Mouse (Mus musculus): Measurements from ENCODE around the gene Thy1. TPM values are rescaled to one million over a fixed set of nuclear protein-coding genes. Genes with fewer than 3 reads are reported as not detected.

Thy1 gene
- 134 TPM for polyA plus RNA-seq (2017; shearing (Covaris generic))

DNA sequence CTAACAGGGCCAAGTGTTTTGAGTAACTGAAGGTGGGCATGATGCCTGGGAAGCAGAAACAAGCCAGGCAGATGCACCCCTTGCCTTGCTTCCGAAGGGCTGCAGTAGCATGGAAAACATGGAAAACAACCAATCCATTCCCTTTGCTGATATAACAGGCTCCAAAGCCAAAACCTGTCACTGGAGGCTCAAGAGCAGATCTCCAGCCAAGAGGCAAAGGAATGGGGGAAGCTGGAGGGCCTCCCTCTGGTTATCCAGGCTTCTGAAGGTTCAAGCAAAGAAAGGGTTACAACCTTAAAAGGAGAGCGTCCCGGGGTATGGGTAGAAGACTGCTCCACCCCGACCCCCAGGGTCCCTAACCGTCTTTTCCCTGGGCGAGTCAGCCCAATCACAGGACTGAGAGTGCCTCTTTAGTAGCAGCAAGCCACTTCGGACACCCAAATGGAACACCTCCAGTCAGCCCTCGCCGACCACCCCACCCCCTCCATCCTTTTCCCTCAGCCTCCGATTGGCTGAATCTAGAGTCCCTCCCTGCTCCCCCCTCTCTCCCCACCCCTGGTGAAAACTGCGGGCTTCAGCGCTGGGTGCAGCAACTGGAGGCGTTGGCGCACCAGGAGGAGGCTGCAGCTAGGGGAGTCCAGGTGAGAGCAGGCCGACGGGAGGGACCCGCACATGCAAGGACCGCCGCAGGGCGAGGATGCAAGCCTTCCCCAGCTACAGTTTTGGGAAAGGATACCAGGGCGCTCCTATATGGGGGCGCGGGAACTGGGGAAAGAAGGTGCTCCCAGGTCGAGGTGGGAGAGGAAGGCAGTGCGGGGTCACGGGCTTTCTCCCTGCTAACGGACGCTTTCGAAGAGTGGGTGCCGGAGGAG, at the start of gene Thy1:
Gene Thy1, plus strand, starts transcription at position 549 of the 872 bp plus-strand sequence.

DNA sequence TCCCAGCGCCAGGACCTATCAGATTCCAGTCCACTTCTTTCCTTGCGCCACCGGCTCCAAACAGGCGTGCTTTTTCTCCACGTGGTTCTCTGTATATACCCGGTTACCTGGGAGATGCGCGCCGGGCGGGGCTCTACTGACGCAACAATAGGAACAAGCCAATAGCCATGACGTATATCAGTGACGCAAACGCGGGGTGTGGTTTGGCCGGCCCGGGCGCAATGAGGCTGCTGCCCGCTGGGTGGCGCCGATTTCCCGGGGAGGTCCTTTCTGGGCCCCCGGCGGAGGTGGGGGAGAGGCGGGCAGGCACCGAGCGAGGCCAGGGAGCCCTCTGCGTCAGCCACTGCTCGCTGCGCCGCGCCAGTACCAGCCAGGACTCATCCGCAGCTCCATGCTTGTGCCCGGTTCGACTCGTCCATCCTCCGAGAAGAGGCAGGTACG, 23.6 kb downstream of the Thy1 start, which contains the start of gene Usp2:
Gene Usp2, plus strand, starts transcription at position 237 of the 441 bp plus-strand sequence.

Other genes with a start within 250 kb of the Thy1 start
- gene Usp2, start 23.6 kb downstream of the Thy1 start, polyA plus RNA-seq (2017; shearing (Covaris generic)): 2.8 TPM
- 0.40 TPM for gene Mfrp, start 58.3 kb downstream of the Thy1 start, polyA plus RNA-seq (2017; shearing (Covaris generic))
- gene C1qtnf5, start 63.9 kb downstream of the Thy1 start, polyA plus RNA-seq (2017; shearing (Covaris generic)): not detected
- gene Gm49380, start 70.1 kb downstream of the Thy1 start, polyA plus RNA-seq (2017; shearing (Covaris generic)): not detected
- gene Rnf26, start 70.1 kb downstream of the Thy1 start, polyA plus RNA-seq (2017; shearing (Covaris generic)): 16.8 TPM
- gene Mcam, start 91.1 kb downstream of the Thy1 start, polyA plus RNA-seq (2017; shearing (Covaris generic)): 0.35 TPM
- 37.6 TPM for gene Cbl, start 190.7 kb downstream of the Thy1 start, polyA plus RNA-seq (2017; shearing (Covaris generic))
- gene Ccdc153, start 197.3 kb downstream of the Thy1 start, polyA plus RNA-seq (2017; shearing (Covaris generic)): not detected
- gene Pdzd3, start 208.1 kb downstream of the Thy1 start, polyA plus RNA-seq (2017; shearing (Covaris generic)): 0.22 TPM
- 12.4 TPM for gene Nlrx1, start 225.2 kb downstream of the Thy1 start, polyA plus RNA-seq (2017; shearing (Covaris generic))
- 0.26 TPM for gene Abcg4, start 245.2 kb downstream of the Thy1 start, polyA plus RNA-seq (2017; shearing (Covaris generic))

All from inflammation-experienced regulatory T-cells, adult 16 weeks (primary cell).